Mouse (Mus musculus): ENCODE data around the gene 4932414N04Rik.

- TF ChIP-seq EP300 (IDR thresholded peaks at IDR 0.05; ENCODE audit: insufficient read depth, low read depth, low read length), result no peak
- TF ChIP-seq POLR2A (IDR thresholded peaks at IDR 0.05; ENCODE audit: insufficient read depth, low read length), result no peak
- no peak for TF ChIP-seq CTCF (IDR thresholded peaks at IDR 0.05; ENCODE audit: low read depth, low read length)
Observed at GRCm38 (mm10) chr2:68793472-68793871, 137.2 kb downstream of the 4932414N04Rik start.

Data from ES-Bruce4 (cell line).